Mouse (Mus musculus) olfactory bulb, adult 2 months (tissue): Measurements from ENCODE around the gene Atg13.

Source experiments
- CTCF ChIP-seq: fragments of 200-500 bp; IDR thresholded peaks from 2 replicates; pipeline ENCODE4 v1.5.1; 2012; ENCODE audit warnings: low read depth, mild to moderate bottlenecking, low read length, moderate library complexity; ENCODE audit not compliant: insufficient read depth
- POLR2A ChIP-seq: fragments of 200-500 bp; IDR thresholded peaks from 2 replicates; pipeline ENCODE4 v1.6.1; 2012; ENCODE audit warnings: mild to moderate bottlenecking, low read depth, low read length, moderate library complexity; ENCODE audit not compliant: insufficient read depth

DNA sequence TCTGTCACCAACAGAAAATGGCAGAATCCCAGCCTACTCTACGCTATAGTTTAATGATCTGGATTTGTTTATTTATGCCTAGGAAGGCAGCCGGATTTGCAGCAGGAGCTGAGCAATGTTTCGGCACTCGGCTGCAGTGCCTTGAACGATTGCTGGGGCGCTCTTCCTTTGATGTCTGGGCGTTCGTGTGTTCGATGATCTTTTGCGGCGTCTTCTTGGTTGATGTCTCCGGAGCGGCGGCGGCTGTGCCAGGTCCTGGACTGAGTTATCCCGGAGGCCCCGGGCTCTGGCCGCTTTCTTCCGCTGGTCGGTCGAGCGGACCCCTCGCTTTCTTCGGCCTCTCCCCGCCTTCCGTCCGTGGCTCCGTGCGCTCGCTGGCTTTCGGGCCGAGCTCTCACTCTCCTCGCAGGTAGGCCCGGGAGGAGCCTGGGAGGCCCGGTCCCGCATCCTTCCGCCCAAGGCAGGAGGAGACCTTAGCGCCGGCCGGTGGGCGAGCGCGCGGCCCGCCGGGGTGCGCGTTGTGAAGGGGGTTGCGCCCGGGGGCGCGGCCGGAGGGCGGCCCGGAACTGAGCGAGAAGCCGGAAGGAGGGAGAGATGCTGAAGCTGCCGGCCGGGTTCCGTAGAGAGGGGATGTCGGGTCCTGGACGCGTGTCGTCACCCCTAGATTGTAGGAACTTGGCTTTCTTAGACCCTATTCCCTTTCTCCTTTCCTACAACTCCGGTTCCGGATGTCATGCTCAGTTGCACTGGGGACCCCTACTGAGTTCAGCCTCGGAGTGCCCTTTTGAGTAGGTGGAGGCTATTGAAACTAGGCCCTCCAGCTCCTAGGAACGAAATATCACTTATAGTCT lies 19.8 kb upstream of the Atg13 start, which contains the start of gene Ambra1:
- no peak for TF ChIP-seq CTCF
- TF ChIP-seq POLR2A, result peak; percentile 13; the same call in 1 of the 2 replicates
